Comparison of ENCODE assay signal across 8 mouse cellular contexts in the genomic region with DNA sequence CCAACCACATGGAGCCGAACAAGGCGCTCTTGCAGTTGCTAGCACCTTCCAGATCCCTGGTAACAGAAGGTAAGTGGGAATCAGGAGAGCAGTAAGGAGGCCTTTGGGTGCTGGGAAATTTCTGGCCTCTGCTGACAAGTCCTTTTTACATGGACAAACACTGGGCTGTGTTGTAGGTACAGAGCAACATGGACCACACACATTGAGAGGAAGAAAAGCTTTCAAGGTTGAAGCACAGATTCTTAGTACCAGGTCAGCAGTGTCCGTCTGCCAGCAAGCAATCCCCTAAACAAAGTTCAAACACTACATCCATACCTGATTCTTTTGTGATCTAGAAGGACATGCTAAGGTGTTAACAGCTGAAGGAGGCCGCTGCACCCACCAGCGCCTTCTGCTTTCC. TPM values are rescaled to one million over a fixed set of nuclear protein-coding genes. Genes with fewer than 3 reads are reported as not detected.
DNase-seq lines count a peak whose midpoint lies in the region; ATAC-seq lines count a peak whose summit lies in the region.

No protein-coding gene starts in this region.

- H3K4me1 ChIP-seq in lung, embryonic 15.5 days: peaks cover 19% of the 10 kb centered on the region; the same call in 1 of the 2 replicates
- H3K4me1 ChIP-seq in heart, embryonic 14.5 days (ENCODE audit: control insufficient read depth in 2 of 2, insufficient read depth in 2 of 2, low read length in 2 of 2): peaks cover 4 to 16% of the 10 kb centered on the region in 2 experiments; a peak in 3 of 4 replicates
- peaks cover 30% of the 10 kb centered on the region for H3K4me1 ChIP-seq in limb, embryonic 13.5 days
- H3K4me1 ChIP-seq in stomach, embryonic 15.5 days: peaks cover 6% of the 10 kb centered on the region; the same call in 1 of the 2 replicates

- peaks cover 3% of the 10 kb centered on the region; the same call in 1 of the 2 replicates for H3K36me3 ChIP-seq in lung, embryonic 15.5 days
- H3K36me3 ChIP-seq in heart, embryonic 14.5 days (ENCODE audit: control insufficient read depth, insufficient read depth, low read length): peaks cover 4% of the 10 kb centered on the region; the same call in 1 of the 2 replicates
- no peaks in the 10 kb centered on the region for H3K36me3 ChIP-seq in limb, embryonic 13.5 days
- H3K36me3 ChIP-seq in stomach, embryonic 15.5 days: no peaks in the 10 kb centered on the region

- ATAC-seq in lung, embryonic 15.5 days (ENCODE audit: borderline replicate concordance, extremely low read depth, low FRiP score, low TSS enrichment): no peak
- no peak for ATAC-seq in heart, embryonic 14.5 days (ENCODE audit: insufficient number of reproducible peaks, insufficient read depth, low FRiP score, low read depth)
- no peak for ATAC-seq in limb, embryonic 13.5 days (ENCODE audit: low FRiP score, low read depth)
- ATAC-seq in stomach, embryonic 15.5 days (ENCODE audit: insufficient read depth, low FRiP score, low read depth): no peak
- no peak for ATAC-seq in erythroblast, adult 5-6 weeks (replicated peaks; ENCODE audit: low FRiP score, poor library complexity, severe bottlenecking)

- intact Hi-C loops in left cerebral cortex, postnatal 10 days (cut with DNase I): loop anchor here (5.0 kb wide), 1 partner anchor 441 kb away; no protein-coding TSS in a partner anchor

- no peaks in the 10 kb centered on the region for H3K27me3 ChIP-seq in lung, embryonic 15.5 days
- H3K27me3 ChIP-seq in heart, embryonic 14.5 days (ENCODE audit: control insufficient read depth, insufficient read depth, low read length): no peaks in the 10 kb centered on the region
- H3K27me3 ChIP-seq in limb, embryonic 13.5 days: no peaks in the 10 kb centered on the region
- no peaks in the 10 kb centered on the region for H3K27me3 ChIP-seq in stomach, embryonic 15.5 days (replicated peaks)

- H3K4me2 ChIP-seq in lung, embryonic 15.5 days: peak overlapping the region; percentile 57
- peak overlapping the region; percentile 74 for H3K4me2 ChIP-seq in heart, embryonic 14.5 days (ENCODE audit: low read length)
- peak overlapping the region; percentile 61 for H3K4me2 ChIP-seq in limb, embryonic 13.5 days (replicated peaks)
- H3K4me2 ChIP-seq in stomach, embryonic 15.5 days: peak overlapping the region; percentile 62

- no peaks in the 10 kb centered on the region for H3K9me3 ChIP-seq in lung, embryonic 15.5 days
- H3K9me3 ChIP-seq in heart, embryonic 14.5 days (ENCODE audit: control insufficient read depth, low read length): no peaks in the 10 kb centered on the region
- H3K9me3 ChIP-seq in limb, embryonic 13.5 days: no peaks in the 10 kb centered on the region
- no peaks in the 10 kb centered on the region for H3K9me3 ChIP-seq in stomach, embryonic 15.5 days

- no peak for DNase-seq in lung, postnatal 10 days
- DNase-seq in left cerebral cortex, postnatal 10 days (ENCODE audit: extremely low spot score in 1 of 2, low spot score in 2 of 2): no peak
- DNase-seq in thymus, postnatal 4 days: no peak

- peak overlapping the region; percentile 89 for H3K9ac ChIP-seq in lung, embryonic 15.5 days
- peak overlapping the region; percentile 97 for H3K9ac ChIP-seq in heart, embryonic 14.5 days (ENCODE audit: low read length)
- peak overlapping the region; percentile 92 for H3K9ac ChIP-seq in limb, embryonic 13.5 days
- H3K9ac ChIP-seq in stomach, embryonic 15.5 days: no peak overlapping the region

- peak overlapping the region; percentile 99 for H3K27ac ChIP-seq in lung, embryonic 15.5 days
- H3K27ac ChIP-seq in heart, embryonic 14.5 days (replicated peaks in 1 of 2; ENCODE audit: control insufficient read depth in 1 of 2, insufficient read depth in 1 of 2, low read depth in 2 of 2, low read length in 2 of 2): peak overlapping the region; percentile 46 to 97
- peak overlapping the region; percentile 97; the same call in 1 of the 2 replicates for H3K27ac ChIP-seq in limb, embryonic 13.5 days
- H3K27ac ChIP-seq in stomach, embryonic 15.5 days: peak overlapping the region; percentile 98; the same call in 1 of the 2 replicates

- H3K4me3 ChIP-seq in lung, embryonic 15.5 days: peak overlapping the region; percentile 77
- H3K4me3 ChIP-seq in heart, embryonic 14.5 days (ENCODE audit: control insufficient read depth in 1 of 2, insufficient read depth in 1 of 2, low read depth in 1 of 2, low read length in 2 of 2): peak overlapping the region; percentile 88 to 96; a peak in 3 of 4 replicates
- H3K4me3 ChIP-seq in limb, embryonic 13.5 days: peak overlapping the region; percentile 79
- H3K4me3 ChIP-seq in stomach, embryonic 15.5 days (replicated peaks): peak overlapping the region; percentile 90

- 19% methylated on average over 5 of the region's 5 CpGs for WGBS in lung, embryonic 15.5 days
- WGBS in heart, embryonic 14.5 days: 25% methylated on average over 5 of the region's 5 CpGs
- 28% methylated on average over 5 of the region's 5 CpGs for WGBS in limb, embryonic 13.5 days
- WGBS in stomach, embryonic 15.5 days: 33% methylated on average over 5 of the region's 5 CpGs

RNA-seq across cellular contexts. Expression of a gene that starts 1.7 kb away (rescaled TPM):
- polyA plus RNA-seq in lung, embryonic 15.5 days (2015; fragmentation: Nextera tagmentation; extraction: Ambion mirVana): 136 and 139 TPM in 2 replicates
- polyA plus RNA-seq in heart, embryonic 14.5 days (2014; fragmentation: Nextera tagmentation; extraction: Ambion mirVana): 79.7 and 84.8 TPM in 2 replicates
- polyA plus RNA-seq in limb, embryonic 13.5 days (2015; fragmentation: Nextera tagmentation; extraction: Ambion mirVana): 112 and 116 TPM in 2 replicates
- polyA plus RNA-seq in stomach, embryonic 15.5 days (2015; fragmentation: Nextera tagmentation; extraction: Ambion mirVana): 122 and 130 TPM in 2 replicates
- 10 to 100 TPM; 24.9 to 30.4 TPM for total RNA-seq in left cerebral cortex, postnatal 10 days (2021)
- 18.3 and 18.8 TPM in 2 replicates for total RNA-seq in erythroblast, adult 5-6 weeks (2015; ENCODE audit: low replicate concordance)
- 9.3 and 17.9 TPM in 2 replicates for total RNA-seq in erythroblast, adult 5-6 weeks (2017; ENCODE audit: low replicate concordance)
